Mouse (Mus musculus) forebrain, embryonic 10.5 days (tissue): ENCODE measurements around the gene Pdia4. TPM values are rescaled to one million over a fixed set of nuclear protein-coding genes. Genes with fewer than 3 reads are reported as not detected.

Source experiments
- microRNA counts: library from miRNA; unstranded; fragments of <30 nt; microRNA quantifications from one replicate; lab custom pipeline; 2017
- microRNA-seq: library from miRNA; unstranded; fragments of <30 nt; microRNA quantifications from one replicate; pipeline ENCODE4, GENCODE M21; 2017
- polyA plus RNA-seq: library from polyadenylated mRNA; unstranded; fragments of >200 nt; fragmentation: Nextera tagmentation; extraction: Ambion mirVana; gene quantifications from 2 replicates; pipeline ENCODE4 v1.2.1, GENCODE M21; 2016

The Pdia4 gene
- polyA plus RNA-seq, 1 experiment from 2014 or later = 275 TPM

MicroRNAs encoded within 50 kb of the gene (microRNA counts, 519-probe panel; counts per million panel counts)
- 341 counts per million, percentile 65 among the panel's probes with 10 or more counts for microRNA mmu-miR-704 (lab: Ali Mortazavi, UCI)

Small RNA genes within 50 kb of the gene (microRNA-seq; reads per million reads assigned to microRNA genes)
- not detected for gene Mir704

Other genes with a start within 250 kb of the Pdia4 start
- gene Ezh2, start 218.1 kb downstream of the Pdia4 start, polyA plus RNA-seq = 210 and 213 TPM in 2 replicates
- gene Zfp786, start 17.4 kb upstream of the Pdia4 start, polyA plus RNA-seq = 6.9 and 7.8 TPM in 2 replicates
- 8.2 and 8.9 TPM in 2 replicates for gene Zfp398, start 22.2 kb upstream of the Pdia4 start, polyA plus RNA-seq
- gene Zfp282, start 63.8 kb upstream of the Pdia4 start, polyA plus RNA-seq = 14.7 and 15.0 TPM in 2 replicates
- 19.6 and 20.2 TPM in 2 replicates for gene Zfp212, start 107.0 kb upstream of the Pdia4 start, polyA plus RNA-seq
- 8.0 and 8.5 TPM in 2 replicates for gene Zfp956, start 140.0 kb upstream of the Pdia4 start, polyA plus RNA-seq
- gene Zfp777, start 235.5 kb upstream of the Pdia4 start, polyA plus RNA-seq = 10.0 and 11.3 TPM in 2 replicates